In the genomic region with DNA sequence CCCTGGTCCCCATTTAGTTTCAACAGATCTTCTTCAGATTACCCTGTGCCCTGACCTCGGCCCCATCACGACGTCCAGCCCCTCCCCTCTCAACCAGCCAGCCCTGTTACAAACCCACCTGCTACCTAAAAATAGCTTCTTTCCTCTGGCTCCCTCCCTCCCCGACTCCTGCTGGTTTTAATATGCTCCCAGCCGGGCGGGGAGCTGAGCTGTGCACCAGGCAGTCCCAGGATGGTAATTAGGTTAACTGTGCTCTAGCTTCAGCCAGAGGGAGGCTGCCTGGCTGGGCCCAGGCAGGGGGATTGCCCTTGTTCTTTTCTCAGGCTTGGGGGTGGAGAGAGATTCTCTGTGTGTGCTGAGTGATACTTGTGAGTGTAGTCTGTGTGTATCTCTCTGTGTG, we compare ENCODE assay signal across 12 mouse cellular contexts. TPM values are rescaled to one million over a fixed set of nuclear protein-coding genes. Genes with fewer than 3 reads are reported as not detected.
A peak's percentile ranks its signal among the peaks of the same experiment; 100 is the strongest.
DNase-seq lines count a peak whose midpoint lies in the region; ATAC-seq lines count a peak whose summit lies in the region.
"Had no signal": no experiment of that assay in that cellular context is flagged by ENCODE, and none has a peak within 500 bp of the region (broad histone marks: within the 10 kb centered on the region; RNA-seq: fewer than 3 reads in every experiment).

No protein-coding gene starts in this region.

- H3K4me2 ChIP-seq in hindbrain, embryonic 16.5 days (ENCODE audit: low read length): no peak overlapping the region
- H3K4me2 ChIP-seq in neural tube, embryonic 13.5 days: no peak overlapping the region

- intact Hi-C loops in gastrocnemius, postnatal 14 days (cut with DNase I; ENCODE audit: low total_unique reads): no loop called here

- no peaks in the 10 kb centered on the region for H3K9me3 ChIP-seq in embryonic facial prominence, embryonic 10.5 days
- H3K9me3 ChIP-seq in hindbrain, embryonic 16.5 days (ENCODE audit: control insufficient read depth, low read length): no peaks in the 10 kb centered on the region
- no peaks in the 10 kb centered on the region for H3K9me3 ChIP-seq in neural tube, embryonic 13.5 days

- WGBS in embryonic facial prominence, embryonic 10.5 days: 4% methylated on average over 6 of the region's 6 CpGs
- under 1% methylated on average over 6 of the region's 6 CpGs for WGBS in hindbrain, embryonic 16.5 days
- WGBS in neural tube, embryonic 13.5 days: 2% methylated on average over 6 of the region's 6 CpGs

- peak; percentile 57; the same call in 1 of the 2 replicates for ATAC-seq in hindbrain, embryonic 16.5 days
- peak; percentile 64 for ATAC-seq in neural tube, embryonic 13.5 days (ENCODE audit: low read depth)
- ATAC-seq in granulocyte monocyte progenitor cell, adult 5-6 weeks (replicated peaks; ENCODE audit: poor library complexity, severe bottlenecking): no peak

- H3K4me1 ChIP-seq in embryonic facial prominence, embryonic 10.5 days: peaks cover 21% of the 10 kb centered on the region
- H3K4me1 ChIP-seq in hindbrain, embryonic 16.5 days (ENCODE audit: control insufficient read depth, insufficient read depth, low read depth, low read length): peaks cover 12% of the 10 kb centered on the region
- peaks cover 46% of the 10 kb centered on the region for H3K4me1 ChIP-seq in neural tube, embryonic 13.5 days (replicated peaks)

- no peak overlapping the region for H3K27ac ChIP-seq in embryonic facial prominence, embryonic 10.5 days (replicated peaks)
- peak overlapping the region; percentile 55 for H3K27ac ChIP-seq in hindbrain, embryonic 16.5 days (ENCODE audit: low read depth, low read length)
- H3K27ac ChIP-seq in neural tube, embryonic 13.5 days (replicated peaks): peak overlapping the region; percentile 92

- no peaks in the 10 kb centered on the region for H3K36me3 ChIP-seq in embryonic facial prominence, embryonic 10.5 days (replicated peaks)
- no peaks in the 10 kb centered on the region for H3K36me3 ChIP-seq in hindbrain, embryonic 16.5 days (ENCODE audit: control insufficient read depth, insufficient read depth, low read length)
- H3K36me3 ChIP-seq in neural tube, embryonic 13.5 days: no peaks in the 10 kb centered on the region

- H3K27me3 ChIP-seq in embryonic facial prominence, embryonic 10.5 days (replicated peaks; ENCODE audit: low read depth, poor library complexity, severe bottlenecking): peaks cover 15% of the 10 kb centered on the region; the same call in 1 of the 2 replicates
- H3K27me3 ChIP-seq in hindbrain, embryonic 16.5 days (replicated peaks; ENCODE audit: control insufficient read depth, insufficient read depth, low read length): no peaks in the 10 kb centered on the region
- no peaks in the 10 kb centered on the region for H3K27me3 ChIP-seq in neural tube, embryonic 13.5 days

- peak; percentile 20 for DNase-seq in gastrocnemius, postnatal 14 days
- DNase-seq in gastrocnemius, postnatal 25 days: no peak
- DNase-seq in embryonic facial prominence, embryonic 10.5 days (ENCODE audit: low spot score): peak; percentile 72
- no peak for DNase-seq in lung, postnatal 36 days
- no peak for DNase-seq in frontal cortex, postnatal 25 days (ENCODE audit: low spot score in 2 of 2)
- DNase-seq: cerebellum, adult 11-12 months; heart, postnatal 36 days; layer of hippocampus, postnatal 36 days had no signal

- H3K4me3 ChIP-seq in embryonic facial prominence, embryonic 10.5 days: no peak overlapping the region
- no peak overlapping the region for H3K4me3 ChIP-seq in hindbrain, embryonic 16.5 days (ENCODE audit: low read length)
- H3K4me3 ChIP-seq in neural tube, embryonic 13.5 days: no peak overlapping the region

- H3K9ac ChIP-seq in hindbrain, embryonic 16.5 days (ENCODE audit: low read depth, low read length): peak overlapping the region; percentile 23
- no peak overlapping the region for H3K9ac ChIP-seq in neural tube, embryonic 13.5 days

RNA-seq across cellular contexts. Expression of a gene that starts 5.8 kb away (rescaled TPM):
- total RNA-seq in gastrocnemius, postnatal 14 days (2021): not detected
- under 1 TPM; 0.08 to 0.21 TPM for total RNA-seq in gastrocnemius, postnatal 25 days (2021)
- 4.9 and 5.3 TPM in 2 replicates for polyA plus RNA-seq in embryonic facial prominence, embryonic 10.5 days (2016; fragmentation: Nextera tagmentation; extraction: Ambion mirVana)
- 59.7 and 65.9 TPM in 2 replicates for polyA plus RNA-seq in hindbrain, embryonic 16.5 days (2015; fragmentation: Nextera tagmentation; extraction: Ambion mirVana)
- 77.2 and 85.9 TPM in 2 replicates for polyA plus RNA-seq in neural tube, embryonic 13.5 days (2015; fragmentation: Nextera tagmentation; extraction: Ambion mirVana)
- total RNA-seq in granulocyte monocyte progenitor cell, adult 5-6 weeks (2014; fragmentation: Nextera tagmentation): not detected in 2 replicates
- total RNA-seq in granulocyte monocyte progenitor cell, adult 5-6 weeks (2017): not detected in 2 replicates
- total RNA-seq: heart, postnatal 36 days had no signal

RNA-seq across cellular contexts. Expression of a gene that starts 22.6 kb away (rescaled TPM):
- 1,000 to 10,000 TPM; 1,031 to 1,199 TPM for total RNA-seq in gastrocnemius, postnatal 14 days (2021)
- total RNA-seq in gastrocnemius, postnatal 25 days (2021): 1,000 to 10,000 TPM; 1,176 to 1,179 TPM
- polyA plus RNA-seq in embryonic facial prominence, embryonic 10.5 days (2016; fragmentation: Nextera tagmentation; extraction: Ambion mirVana): 603 and 625 TPM in 2 replicates
- polyA plus RNA-seq in hindbrain, embryonic 16.5 days (2015; fragmentation: Nextera tagmentation; extraction: Ambion mirVana): 670 and 701 TPM in 2 replicates
- polyA plus RNA-seq in neural tube, embryonic 13.5 days (2015; fragmentation: Nextera tagmentation; extraction: Ambion mirVana): 607 and 633 TPM in 2 replicates
- total RNA-seq in granulocyte monocyte progenitor cell, adult 5-6 weeks (2014; fragmentation: Nextera tagmentation): 299 and 328 TPM in 2 replicates
- total RNA-seq in granulocyte monocyte progenitor cell, adult 5-6 weeks (2017): 154 and 224 TPM in 2 replicates

RNA-seq across cellular contexts. Expression of a gene that starts 22.7 kb away (rescaled TPM):
- not detected for total RNA-seq in gastrocnemius, postnatal 14 days (2021)
- not detected for total RNA-seq in gastrocnemius, postnatal 25 days (2021)
- 0.30 and 0.31 TPM in 2 replicates for polyA plus RNA-seq in embryonic facial prominence, embryonic 10.5 days (2016; fragmentation: Nextera tagmentation; extraction: Ambion mirVana)
- 0.48 and 0.51 TPM in 2 replicates for polyA plus RNA-seq in hindbrain, embryonic 16.5 days (2015; fragmentation: Nextera tagmentation; extraction: Ambion mirVana)
- polyA plus RNA-seq in neural tube, embryonic 13.5 days (2015; fragmentation: Nextera tagmentation; extraction: Ambion mirVana): 0.68 TPM in 1 of 2 replicates, not detected in the other
- total RNA-seq in granulocyte monocyte progenitor cell, adult 5-6 weeks (2014; fragmentation: Nextera tagmentation): not detected in 2 replicates
- total RNA-seq in granulocyte monocyte progenitor cell, adult 5-6 weeks (2017): 2.1 TPM in 1 of 2 replicates, not detected in the other
- total RNA-seq: ES-E14; heart, postnatal 36 days; layer of hippocampus, postnatal 36 days had no signal

RNA-seq across cellular contexts. Expression of a gene that starts 56.7 kb away (rescaled TPM):
- 1 to 10 TPM; 3.8 to 5.2 TPM for total RNA-seq in gastrocnemius, postnatal 14 days (2021)
- 10 to 100 TPM in 1 of 2 experiments, 1 to 10 TPM in 1; 5.6 to 10.5 TPM for total RNA-seq in gastrocnemius, postnatal 25 days (2021)
- polyA plus RNA-seq in embryonic facial prominence, embryonic 10.5 days (2016; fragmentation: Nextera tagmentation; extraction: Ambion mirVana): 54.7 and 59.3 TPM in 2 replicates
- polyA plus RNA-seq in hindbrain, embryonic 16.5 days (2015; fragmentation: Nextera tagmentation; extraction: Ambion mirVana): 90.3 and 93.5 TPM in 2 replicates
- polyA plus RNA-seq in neural tube, embryonic 13.5 days (2015; fragmentation: Nextera tagmentation; extraction: Ambion mirVana): 80.3 and 84.5 TPM in 2 replicates
- total RNA-seq in granulocyte monocyte progenitor cell, adult 5-6 weeks (2014; fragmentation: Nextera tagmentation): 19.1 and 22.9 TPM in 2 replicates
- 17.6 and 26.4 TPM in 2 replicates for total RNA-seq in granulocyte monocyte progenitor cell, adult 5-6 weeks (2017)

Comparison
In these comparisons a context has a peak if more than half of its experiments do, and no peak if none do; other contexts are left out.
1. DNase-seq: peak in gastrocnemius, postnatal 14 days (single experiment) and embryonic facial prominence, embryonic 10.5 days (single experiment); none in gastrocnemius, postnatal 25 days (single experiment), lung, postnatal 36 days (single experiment) and frontal cortex, postnatal 25 days (0 of 2).